Mouse (Mus musculus) forelimb bud, embryonic 11.5 days (tissue): ENCODE results near the gene Itgb2.

Experiments used
- DNase-seq: peaks from one replicate; pipeline ENCODE4 v3.0.0-alpha.2; 2012; ENCODE audit warnings: low read depth, low spot score

Itgb2 gene

DNA sequence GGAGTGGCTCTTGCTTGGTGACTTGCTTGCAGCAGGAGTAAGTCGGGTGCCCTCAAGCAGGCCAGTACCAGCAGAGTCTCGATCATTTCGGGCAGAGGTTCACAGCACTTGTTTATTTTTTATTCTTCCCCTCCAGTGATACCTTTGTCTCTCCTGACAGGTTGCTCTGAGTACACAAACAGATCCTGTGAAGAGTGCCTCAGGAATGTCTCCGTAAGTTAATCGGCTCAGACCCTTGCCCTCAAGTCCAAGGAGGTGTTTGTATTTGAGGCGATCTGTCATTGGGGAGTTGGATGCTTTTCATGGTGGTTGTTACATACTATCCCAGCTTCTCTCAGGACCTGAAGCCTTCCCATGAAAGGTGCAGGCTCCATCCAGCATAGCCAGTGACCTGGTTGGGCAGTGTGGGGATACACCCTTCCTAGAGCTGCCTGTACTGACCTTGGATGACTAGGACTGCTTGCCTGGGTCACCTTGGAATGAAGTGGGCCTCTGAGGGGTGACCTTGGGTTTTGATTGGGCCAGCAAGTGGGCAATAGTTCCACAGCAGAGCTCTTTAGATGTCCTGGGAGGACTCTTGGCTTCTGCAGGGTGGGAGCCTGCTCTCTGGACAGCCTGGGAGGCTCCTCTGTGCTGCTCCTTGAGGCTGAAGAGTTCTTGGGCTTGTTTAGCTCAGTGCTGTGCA lies 57.2 kb downstream of the Itgb2 start:
- DNase-seq, result no peak

DNA sequence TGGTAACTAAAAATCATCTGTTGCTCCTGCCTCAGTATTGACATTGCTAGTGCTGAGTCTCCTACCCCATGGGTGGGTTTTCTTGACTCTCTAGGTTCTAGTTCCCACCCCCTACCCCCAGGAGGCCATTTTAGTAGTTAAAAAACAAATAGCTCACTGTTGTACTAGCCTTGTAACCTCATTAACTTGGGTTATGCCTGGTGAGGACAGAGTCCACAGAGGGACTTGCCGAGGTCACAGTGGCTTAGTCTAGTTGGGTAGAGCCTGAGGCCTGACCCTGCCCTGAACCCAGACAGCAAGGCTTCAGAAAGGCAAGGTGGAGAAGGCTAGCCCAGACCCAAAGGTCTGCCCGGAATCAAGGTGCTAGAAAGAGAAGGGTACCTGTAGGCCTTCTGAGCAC lies 58.0 kb downstream of the Itgb2 start:
- DNase-seq, result no peak

DNA sequence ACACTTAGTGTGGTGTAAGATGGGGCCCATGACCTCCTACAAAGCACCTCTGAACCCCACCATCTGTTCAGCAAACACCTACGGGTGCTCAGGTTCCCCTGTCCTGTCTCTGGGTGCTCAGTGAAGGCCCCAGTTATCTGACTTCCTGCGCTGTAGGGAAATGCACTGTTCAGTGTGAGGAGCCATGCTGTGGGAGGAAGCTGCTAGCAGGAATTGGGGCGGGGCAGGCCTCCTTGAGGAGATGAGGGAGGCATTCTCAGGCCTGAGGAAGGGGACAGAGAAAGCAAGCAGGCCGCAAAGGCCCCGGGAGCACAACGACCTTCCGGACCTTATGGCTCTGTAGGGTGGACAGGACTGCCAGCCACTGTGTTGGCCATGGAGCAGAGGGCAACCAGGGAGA lies 59.1 kb downstream of the Itgb2 start:
- no peak for DNase-seq

DNA sequence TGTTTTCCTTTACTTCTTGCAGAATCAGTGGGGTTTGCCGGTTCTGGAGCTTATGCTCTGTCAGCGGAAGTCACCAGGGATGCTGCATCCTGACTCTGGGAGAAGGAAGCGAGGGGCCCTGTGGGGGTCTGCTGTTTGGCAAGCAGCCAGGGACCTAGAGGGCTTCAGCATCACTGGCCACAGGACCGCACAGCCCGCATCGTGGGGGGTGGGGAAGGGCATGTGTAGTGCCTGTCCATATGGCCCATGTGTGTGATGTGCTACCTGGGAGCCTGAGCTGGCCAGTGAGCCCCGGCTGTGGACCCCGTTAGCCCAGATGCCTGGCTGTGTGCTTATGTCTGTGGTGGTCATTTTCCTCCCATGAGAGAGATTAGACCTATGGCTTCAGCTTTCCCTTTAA lies 59.7 kb downstream of the Itgb2 start:
- DNase-seq, result no peak

DNA sequence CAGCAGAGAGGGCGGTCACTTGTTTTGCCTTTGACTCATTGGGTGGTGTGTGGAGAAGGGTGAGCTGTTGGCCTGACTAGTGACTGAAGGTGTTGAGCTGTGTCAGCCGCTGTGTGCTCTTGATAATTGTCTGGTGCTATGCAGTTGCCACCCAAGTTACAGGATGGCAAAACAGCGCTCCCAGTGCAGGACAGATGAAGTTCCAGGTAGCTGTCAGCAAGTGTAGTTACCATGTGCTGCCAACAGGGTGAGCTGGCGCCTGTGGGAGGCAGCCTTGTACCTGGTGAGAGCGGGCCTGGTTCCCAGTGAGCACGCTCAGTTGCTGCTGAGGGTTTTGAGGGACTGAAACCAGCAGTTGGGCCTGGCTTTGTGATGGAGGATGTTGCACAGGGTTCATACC lies 60.8 kb downstream of the Itgb2 start:
- peak; percentile 69 for DNase-seq

DNA sequence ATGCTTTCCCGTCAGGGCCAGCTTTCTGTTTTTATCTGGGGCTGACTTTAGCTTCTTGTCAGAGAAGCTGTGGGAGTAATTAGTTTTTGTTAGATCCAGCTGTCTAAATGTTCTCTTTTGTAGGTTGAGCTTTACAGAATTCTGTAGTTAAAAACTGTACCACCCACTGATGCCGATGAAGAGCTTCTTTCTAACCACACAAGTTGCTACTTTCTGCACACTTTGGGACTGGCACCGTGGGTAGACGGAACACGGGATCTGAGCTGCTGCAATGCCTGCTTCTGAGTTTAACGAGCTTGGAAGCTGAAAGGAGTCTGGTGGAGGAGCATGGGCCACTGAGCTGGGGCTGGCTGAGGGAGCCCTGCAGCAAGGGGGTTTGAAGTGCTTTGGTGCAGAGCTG lies 61.5 kb downstream of the Itgb2 start:
- DNase-seq, result no peak

DNA sequence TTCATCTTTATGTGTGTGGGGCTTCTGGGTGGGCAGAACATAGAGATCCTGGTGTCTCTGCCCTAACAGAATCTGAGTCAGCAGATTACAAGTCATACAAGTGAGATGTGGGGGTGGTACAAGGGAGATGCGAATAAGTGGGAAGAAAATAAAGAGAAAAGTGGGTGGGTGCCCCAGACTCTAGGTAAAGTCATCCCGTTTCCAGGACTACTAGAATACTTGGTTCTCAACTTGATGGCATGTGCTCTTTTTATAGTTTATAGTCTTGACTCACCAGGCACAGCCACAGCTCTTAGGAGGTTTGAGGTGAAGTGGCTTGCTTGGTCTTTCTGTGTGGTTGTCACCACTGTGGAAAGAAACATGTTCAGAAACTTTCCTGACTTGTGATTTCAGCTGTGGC lies 66.0 kb downstream of the Itgb2 start:
- DNase-seq, result no peak

DNA sequence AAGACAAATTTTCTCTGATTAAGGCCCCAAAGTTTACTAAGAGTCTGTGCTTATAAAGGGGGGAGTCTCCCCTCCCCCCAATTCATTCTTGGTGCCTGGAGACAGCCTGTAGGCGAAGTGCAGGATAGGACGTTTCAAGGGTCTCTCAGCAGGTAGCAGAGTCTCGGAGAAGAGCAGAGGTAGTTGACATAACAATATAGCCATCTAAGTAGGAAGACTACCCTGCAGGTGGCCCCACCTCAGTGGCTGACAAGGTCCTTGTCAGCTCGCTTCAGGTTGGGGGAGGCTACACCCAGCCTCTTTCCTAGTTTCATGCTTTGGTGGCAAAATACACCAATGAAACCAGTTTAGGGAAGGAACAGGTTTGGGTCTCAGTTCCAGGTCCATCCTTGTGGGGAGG lies 73.0 kb downstream of the Itgb2 start:
- no peak for DNase-seq

DNA sequence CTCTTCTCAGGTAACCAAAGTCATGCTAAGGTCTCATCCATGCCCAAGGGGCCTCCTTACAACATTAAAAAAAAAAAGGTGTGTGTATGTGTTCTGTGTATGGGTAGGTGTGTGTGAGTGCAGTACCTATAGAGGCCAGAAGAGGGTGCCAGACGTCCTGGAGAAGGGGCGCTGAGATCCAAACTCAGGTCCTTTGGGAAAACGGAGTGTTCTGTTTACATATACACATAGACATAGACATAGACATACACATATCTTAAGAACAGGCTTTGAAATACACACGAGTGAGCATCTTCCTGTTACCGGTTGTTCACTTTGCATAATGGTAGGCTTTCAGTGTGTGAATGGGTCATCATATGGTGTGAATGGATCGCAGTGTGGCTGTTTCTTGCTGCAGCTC lies 74.1 kb downstream of the Itgb2 start:
- no peak for DNase-seq

DNA sequence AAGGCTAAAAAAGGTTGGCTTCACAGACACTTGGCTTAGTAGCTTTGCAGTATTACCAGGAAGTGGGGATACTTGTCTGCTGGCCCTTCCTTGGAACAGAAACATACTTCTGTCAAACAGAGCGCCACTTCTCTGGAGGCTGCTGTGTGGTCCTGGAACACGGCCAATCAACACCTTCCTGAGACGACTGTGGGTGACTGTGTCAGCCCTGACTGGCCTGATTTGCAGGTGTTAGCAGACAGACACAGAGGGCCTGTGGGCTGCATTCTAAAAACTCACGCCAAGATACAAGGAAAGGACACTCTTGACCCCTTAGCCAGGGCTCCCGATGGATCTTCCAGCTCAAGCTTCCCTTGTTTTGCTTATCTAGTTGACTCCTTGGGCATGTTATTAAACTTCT lies 74.9 kb downstream of the Itgb2 start:
- no peak for DNase-seq

DNA sequence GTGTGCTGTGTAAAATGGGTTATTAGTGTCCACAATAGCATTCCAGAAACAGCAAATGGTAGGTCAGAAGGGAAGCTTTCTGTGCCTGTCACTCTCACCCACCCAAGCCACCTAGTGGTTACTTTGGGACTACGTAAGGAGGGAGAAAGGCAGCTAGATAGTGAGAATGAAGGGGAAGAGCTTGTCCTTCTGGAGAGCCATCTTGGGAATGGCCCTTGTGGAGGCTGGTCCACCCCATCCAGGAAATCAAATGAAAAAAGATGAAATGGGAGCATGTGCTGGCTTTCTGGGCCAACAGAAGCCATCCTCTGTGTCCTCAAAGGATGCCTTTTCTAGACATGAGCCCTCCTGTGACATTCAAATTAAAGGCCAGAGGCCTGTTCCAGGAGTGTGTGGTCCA lies 75.3 kb downstream of the Itgb2 start:
- DNase-seq, result peak; percentile 46

DNA sequence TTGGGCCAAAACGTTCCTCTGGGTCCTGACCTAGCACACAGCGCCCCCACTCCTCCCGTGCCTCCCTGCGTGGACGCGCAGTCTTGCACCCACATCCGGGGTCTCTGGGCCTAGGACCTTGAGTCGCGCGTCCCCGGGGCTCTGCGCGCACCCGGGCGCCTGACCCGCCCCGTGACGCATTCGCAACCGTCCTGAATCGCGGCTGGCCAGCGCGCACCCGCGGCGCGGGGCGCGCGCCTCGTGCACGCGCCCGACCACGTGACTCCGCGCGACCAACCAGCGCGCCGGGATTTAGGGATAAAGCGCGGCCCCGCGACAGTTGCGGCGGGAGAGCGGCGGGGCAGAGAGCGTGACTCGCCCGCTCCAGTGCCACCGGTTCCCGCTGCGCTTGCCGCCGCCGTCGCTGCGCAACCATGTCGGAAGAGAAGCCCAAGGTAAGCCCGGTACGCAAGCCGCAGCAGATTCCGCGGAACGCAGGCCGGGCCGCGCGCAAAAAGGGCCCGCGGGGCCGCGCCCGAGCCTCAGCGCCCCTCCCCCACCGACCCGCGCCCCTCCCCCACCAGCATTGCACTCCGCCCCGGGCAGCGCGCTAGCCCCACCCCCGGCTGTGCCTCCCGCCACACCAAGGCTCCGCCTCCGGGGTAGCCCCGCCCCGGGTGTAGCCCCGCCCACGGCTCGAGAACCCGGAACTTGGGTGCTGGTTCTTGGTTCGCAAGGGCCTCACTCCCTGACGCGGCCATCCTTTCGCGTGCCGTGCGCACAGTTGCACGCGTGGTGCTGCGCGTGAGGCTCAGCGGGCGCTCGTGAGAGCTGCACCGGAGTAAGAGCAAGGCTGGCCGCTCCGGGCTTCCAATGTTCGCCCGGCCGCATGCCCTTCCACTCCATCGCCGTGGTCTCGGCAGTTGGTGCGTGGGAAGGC lies 76.1 kb downstream of the Itgb2 start, which contains the start of the genes Sumo3 and Gm49325:
Gene Sumo3 (plus strand): TSS at position 190 of the 919 bp plus-strand sequence.
Gene Gm49325 (plus strand): TSS at position 290 of the 919 bp plus-strand sequence.
- DNase-seq, result peak; percentile 88

DNA sequence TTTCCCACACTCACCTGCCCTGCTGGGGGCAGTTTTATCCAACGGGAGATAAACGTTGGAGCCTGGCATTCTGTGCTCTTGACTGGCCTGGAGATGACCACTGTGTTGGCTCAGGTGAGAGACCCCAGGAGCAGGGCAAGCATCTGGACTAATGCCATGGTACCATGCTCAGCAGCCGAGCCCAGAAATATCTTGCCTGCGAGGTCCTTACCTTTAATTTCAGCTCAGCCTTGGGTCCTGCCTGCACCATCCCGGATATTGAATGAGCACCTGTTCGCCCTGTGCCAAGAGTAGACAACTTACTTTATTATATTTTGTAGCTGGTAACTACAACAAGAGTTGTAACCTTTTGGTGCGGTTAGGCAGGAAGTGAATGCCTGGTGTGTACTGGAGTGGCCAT lies 76.8 kb downstream of the Itgb2 start:
- no peak for DNase-seq

DNA sequence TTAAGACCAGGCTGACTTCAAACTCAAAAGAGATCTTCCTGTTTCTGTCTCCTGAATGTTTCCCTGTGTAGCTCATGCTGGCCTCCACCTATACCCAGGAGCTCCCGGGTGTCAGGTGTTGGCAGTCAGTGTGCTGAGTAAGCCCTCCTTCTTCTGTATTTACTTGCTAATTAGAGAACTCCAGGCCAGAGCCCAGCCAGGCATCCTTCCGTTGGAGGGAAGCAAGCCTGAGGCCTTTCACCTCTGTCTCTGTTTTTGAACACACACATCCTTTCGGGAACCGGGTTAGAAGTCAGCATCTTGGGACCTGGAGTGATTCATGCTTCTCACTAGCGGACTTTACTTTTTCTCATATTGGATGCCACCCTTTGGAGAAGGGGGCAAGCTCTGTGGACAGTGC lies 77.4 kb downstream of the Itgb2 start:
- DNase-seq, result no peak

DNA sequence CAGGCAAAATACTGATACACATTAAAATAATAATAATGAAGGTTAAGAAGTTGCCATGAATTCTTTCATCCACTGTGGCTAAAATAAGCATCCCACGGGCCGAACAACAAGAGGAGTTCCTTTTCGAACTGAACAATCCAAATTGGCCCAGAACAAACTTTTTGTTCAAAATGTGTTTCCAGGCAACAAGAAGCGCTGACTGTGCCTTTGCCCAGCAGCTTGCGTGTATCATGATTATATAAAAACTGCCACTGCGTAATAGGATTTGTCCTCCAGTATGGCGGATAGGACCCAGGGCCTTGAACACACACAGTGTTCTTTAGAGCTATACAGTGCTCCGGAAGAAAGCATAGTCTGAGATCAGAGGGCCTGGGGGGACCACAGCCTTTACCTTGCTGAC lies 78.5 kb downstream of the Itgb2 start:
- no peak for DNase-seq

DNA sequence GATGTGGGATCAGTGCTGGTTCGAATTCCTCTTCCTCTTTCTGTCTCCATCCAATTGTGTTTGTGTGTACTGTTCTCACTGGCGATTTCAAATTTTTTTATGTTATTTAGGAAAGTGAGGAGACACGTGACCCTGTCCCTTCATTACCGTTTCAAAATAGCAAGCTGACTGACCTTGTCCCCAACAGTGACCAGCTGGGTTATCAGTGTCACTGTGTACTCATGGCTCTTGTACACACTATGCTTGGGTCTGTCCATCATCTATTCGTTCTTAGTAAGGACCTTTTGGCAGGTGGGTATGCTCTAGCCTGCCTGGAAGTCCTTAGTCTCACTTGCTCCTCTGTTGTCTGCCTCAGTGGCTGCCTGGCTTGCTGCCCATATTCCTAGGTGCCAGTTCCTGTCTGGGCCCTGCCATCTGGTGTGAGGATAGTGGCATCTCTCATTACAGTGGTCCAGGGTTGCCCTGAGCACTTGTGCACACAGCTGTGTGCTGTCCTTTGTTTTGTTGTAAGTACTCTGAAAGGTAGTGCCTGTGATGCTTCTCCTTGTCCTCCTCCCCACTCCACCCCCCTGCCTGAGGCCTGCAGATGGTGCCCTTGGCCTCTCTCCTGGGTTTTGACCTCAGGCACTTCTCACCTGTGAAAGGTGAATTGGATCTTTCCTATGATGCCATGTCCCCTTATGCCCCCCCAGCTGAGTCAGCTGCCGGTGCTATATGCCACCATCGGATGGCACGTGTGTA lies 80.3 kb downstream of the Itgb2 start:
- DNase-seq, result no peak

DNA sequence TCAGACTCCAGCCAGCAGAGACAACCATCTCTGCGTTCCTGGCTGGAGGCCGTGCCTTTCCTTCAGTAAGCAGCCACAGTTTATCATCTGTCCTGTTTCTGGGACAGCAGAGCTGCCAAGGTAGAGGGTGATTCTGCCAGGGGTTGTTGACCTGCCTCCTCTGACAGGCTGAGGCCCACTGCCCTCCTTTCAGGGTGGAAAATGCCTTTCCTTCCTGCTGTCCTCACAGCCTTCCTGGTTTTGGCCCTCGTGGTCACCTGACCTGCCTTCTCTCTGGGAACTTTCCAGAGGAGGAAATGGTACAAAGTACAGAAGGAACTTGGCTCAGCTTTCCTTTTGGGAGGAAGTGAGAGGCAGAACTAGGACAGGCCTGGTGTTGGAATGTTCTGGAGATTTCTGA lies 83.4 kb downstream of the Itgb2 start:
- no peak for DNase-seq
